Mouse (Mus musculus): Measurements from ENCODE around the gene Adgrf1.
A peak's percentile ranks its signal among the peaks of the same experiment; 100 is the strongest.
"Not testable (repeated sequence)": the region's sequence is repeated elsewhere in the genome, so short reads cannot be mapped to it uniquely, and the experiment has no call there.

The Adgrf1 gene

DNA sequence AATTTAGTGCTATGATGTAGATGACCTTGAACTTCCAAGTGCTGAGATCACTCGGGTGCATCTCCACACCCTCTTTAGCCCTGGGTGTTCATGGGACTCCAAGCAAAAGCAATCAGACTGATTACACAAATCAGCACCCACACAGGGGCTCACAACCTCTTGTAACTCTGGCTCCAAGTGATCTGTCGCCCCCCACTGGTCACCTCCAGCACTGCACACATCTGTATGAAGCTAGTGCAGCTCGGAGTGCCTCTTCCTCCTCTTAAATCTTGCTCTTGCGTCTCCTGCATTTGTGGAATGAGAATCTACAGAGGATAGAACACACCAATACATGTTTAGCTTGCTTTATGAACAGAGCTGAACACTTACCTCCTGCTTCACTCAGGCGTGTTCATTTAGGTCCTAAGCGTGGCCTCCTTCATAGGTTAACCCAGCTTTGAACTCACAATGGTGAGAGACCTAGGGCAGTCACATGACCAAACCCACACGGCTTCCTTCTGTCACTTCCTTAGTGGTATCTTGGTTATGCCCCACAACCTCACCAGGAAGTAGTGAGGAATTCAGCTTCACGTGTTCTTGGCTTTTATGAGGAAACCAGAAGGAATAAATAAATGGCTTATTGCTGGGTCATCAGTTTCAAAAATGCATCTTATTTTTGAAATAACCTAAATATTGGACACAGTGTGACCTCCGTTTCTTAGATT is 2.9 kb upstream of the Adgrf1 start:
- no peak for DNase-seq (ENCODE audit: low spot score)

DNA sequence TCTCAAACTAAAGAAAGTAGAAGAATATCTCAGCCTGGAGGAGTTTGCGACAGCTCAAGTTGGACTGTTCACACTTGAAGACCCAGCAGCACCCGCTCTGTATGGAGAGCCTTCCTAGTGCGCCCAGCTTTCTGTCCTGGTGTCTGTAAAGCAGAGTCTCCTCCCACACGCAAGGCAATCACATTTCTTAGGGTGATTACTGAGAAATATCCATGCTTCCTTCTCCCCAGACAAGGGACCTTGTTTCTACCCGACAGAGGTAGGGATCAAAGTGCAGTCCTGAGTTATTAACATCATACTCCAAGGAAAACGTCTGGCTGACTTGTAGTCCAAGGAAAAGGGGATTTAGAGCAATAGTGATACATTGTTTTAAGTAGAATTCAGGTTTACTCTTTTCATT is 6.1 kb downstream of the Adgrf1 start:
- no peak for DNase-seq (ENCODE audit: low spot score)

DNA sequence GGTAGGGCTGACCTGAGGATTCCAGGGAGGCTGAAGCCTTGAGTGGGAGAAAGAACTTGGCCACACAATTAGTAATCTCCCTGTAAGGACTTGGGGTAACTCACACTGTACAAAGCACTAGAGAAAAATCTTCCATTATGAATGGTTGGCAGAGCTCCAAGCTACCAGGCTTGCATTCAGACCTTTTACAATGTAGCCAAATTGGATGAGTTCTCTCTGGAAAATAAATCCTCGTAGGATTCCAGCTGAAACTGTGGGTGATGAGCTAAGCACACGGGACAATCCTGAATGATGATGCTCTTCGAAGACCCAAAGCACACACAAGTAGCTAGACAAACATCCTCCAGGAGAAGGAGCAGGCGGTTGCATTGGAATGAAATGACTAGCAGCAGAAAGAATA is 7.1 kb downstream of the Adgrf1 start:
- DNase-seq (ENCODE audit: low spot score), result no peak

DNA sequence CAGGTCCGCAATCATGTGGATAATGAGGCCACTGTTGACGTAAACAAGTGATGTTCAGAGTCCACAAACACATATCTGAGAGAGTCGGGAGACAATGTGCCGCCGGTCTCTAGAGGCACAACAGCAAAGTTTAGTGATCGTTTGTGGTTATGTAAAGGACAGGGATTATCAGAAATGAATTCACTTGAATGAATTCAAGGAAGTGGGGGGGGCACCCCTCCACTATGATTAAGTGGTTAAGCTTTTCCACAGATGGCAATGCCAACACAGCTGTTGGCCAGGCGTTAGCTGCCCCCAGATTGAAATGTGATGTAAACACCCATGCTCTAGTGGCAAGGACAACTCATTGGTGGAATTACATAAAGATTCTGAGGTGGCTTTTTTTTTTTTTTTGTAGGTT is 9.5 kb downstream of the Adgrf1 start:
- DNase-seq (ENCODE audit: low spot score), result no peak

DNA sequence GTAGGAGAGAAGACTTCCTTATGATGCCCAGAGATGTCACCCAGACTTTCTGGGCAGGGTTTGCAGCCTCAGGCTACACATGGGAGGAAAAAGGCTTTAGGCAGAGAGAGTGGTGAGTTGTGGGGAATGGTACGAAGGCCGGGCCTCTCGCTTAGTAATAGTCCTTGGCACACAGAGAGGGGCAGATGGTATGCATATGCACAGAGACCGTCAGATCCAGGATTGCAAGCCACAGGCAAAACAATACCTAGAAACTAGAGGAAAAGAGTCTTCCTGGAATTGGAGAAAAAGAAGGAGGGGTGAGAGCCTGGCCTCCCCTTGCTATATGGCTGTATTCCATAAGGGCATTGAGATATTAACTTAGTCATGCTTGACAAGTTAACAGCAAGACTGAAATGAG is 12.2 kb downstream of the Adgrf1 start:
- no peak for DNase-seq (ENCODE audit: low spot score)

DNA sequence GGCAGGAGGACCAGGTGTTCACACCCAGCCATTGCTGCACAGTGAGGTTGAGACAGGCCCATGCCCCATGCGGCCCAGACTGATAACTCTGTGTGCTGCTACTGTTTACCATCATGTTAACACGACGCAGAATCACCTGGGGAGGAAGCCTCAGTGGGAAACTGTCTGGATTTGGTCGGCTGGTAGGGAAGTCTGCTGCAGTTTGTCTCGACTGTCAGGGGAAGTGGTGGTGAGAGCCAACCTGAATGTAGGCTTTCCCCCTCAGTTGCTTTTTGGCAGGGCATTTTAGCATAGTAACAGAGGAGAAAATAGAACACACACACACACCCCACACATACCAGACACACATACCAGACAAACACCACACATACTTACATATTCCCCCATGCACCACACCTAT is 12.7 kb downstream of the Adgrf1 start:
- no peak for DNase-seq (ENCODE audit: low spot score)

DNA sequence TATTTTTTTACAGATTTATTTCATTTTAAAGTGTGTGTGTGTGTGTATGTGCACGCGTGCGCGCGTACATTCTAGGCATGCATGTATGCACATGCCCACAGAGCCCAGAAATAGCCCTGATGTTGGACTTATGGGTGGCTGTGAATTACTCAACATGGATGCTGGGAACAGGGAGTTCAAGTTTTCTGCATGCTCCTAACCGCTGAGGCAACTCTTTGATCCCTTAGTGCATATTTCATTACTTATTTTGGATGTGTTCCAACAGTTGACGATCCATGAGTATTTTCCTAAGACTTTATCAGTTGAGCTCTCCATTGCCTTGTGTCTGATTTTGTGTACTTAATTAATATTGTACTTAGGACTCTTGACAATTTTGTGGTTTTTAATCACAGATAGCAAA is 29.4 kb downstream of the Adgrf1 start:
- DNase-seq (ENCODE audit: low spot score), result no peak

DNA sequence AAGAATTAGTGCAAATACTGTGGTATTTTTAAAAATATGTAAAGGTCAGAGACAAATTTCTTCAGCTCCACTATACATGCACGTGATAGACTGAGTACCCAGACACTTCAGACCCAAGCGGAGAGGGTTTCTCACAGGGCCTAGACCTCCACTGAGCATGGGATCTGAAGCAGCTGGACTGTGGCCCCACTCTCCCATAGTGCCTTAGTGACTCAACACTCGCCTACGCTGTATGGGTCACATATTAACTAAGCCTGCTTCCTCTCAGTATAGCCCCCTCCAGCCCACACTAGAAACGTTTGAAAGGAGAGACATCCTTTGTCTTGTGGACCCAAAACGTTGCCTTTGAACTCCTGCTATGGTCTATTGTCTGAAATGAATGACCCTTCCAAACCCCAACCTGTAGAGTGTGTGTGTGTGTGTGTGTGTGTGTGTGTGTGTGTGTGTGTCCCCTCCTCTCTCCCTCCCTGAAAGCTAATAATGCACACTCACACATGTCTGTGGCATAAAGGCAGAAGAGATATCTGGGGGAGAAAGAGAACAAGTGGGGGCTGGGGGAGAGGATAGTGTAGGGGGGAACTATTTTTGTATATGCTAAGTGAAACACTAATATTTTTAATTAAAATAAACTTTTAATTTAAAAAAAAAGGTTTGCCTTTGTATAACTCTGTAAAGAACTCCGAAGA is 56.0 kb downstream of the Adgrf1 start:
- no peak for DNase-seq (ENCODE audit: low spot score)

DNA sequence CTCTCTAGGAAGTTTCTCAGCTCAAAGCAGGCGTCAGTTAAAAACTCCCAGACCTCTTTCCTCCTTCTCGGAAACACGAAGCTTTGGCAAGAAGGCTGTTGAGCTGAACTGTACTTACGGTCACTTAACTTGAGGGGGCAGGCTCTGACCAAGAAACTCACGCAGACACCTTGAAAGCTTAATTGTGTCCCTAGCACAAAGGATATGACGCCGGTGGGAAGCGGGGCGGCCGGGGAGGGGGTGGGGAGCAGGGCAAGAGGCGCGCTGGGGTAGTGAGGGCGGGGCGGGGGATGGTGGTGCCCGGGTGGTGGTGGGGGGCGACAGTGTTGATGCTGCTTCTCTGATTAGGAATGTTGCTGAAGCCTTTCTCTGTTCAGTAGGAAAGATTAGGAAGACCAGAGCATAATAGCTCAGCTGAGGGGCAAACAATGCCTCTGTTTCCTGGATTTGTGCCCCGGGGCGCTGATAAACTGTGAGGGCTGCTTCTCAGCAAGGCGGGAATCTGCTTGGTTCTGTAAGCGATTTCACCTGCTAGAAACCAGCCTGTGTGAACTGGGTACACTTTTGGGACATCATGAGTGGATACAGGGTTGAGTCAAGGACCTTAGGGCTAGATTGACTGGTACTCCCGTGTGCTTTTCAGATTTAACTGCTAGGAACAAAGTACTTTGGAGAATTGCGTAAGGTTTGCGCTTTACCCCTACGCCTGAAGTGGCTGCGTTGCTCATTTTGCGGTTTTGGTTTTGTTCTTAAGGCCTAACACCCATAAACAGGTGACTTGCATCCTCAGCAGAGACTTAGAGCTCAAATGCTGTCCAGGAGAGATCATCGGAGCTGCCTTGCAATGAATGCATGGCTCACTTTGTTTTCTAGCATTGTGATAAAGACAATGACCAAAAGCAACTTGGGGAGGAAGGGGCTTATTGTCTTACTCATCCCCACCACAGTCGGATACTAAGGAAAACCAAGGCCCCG is 56.9 kb downstream of the Adgrf1 start:
- DNase-seq (ENCODE audit: low spot score), result no peak

DNA sequence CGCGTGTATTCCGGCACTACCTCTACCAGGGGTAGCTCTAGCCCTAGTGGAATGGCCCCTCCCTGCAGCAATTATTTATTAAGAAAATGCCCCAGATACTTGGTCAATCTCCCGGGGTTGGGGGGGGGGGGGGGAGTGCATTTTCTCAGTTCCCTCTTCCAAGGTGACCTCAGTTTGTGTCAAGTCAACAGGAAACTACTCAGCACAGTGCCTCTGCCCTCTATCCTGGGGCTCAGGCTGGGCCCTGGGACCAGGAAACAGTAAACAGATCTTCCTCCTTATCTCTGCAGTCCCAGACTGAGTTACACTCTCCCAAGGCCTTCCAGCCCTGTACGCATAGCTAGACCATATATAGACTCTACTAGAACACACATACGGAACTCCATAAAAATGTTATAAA is 57.7 kb downstream of the Adgrf1 start:
- DNase-seq (ENCODE audit: low spot score), result peak; percentile 18

DNA sequence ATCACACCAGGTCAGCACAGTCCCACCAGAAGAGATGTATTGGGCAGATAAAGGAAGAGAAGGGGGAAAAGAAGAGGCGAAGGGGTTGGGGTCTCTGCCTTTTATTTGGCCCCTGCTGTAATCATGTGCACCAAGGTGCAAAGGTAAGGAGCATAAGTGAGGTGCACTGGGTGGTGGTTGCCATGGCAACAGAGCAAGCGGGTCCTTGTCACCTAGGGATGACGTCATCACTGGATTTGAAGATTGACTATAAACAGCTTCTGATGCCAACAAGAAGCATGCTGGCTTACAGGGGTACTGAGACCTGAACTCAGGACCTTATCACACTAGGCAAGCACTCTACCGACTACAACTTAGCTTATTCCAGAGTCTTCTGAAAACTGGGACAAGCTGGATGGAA is 59.1 kb downstream of the Adgrf1 start:
- no peak for DNase-seq (ENCODE audit: low spot score)

DNA sequence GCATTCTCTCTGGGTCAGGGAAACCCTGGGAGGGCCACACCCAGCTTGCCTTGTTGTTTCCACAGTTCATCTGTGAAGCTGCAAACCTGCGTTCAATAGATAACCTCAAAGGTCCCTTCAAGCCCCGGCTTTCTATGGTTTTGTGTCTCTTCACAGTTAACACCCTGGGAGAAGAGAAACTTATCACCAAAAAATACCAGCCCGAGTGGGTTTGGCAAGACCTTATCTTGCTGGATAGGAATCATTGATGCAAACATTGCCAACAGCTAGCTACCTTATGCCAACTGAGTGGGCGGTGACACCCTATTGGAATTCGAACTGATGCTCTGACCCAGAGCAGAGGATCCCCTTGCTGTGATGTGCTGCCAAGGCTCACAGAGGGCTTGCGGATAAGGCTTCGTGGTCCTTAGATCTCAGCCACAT is 59.6 kb downstream of the Adgrf1 start:
- peak; percentile 21 for DNase-seq (ENCODE audit: low spot score)

DNA sequence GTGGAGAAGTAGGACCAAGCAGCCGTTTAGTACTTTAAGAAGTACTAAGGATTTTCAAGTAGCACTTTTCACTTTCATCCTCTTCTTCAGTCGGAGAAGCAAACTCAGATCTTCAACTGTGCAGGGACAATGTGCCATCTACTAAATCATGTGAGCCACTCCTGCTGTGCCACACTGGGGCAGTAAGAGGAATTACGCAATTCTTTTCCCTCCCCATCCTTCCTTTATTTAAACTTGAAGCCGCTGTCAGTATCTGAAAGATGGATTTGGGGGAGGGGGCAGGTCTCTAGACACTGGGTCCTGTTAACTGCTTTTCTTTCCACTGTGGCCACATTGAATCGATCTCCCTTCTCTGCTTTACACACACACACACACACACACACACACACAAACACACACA is 62.6 kb downstream of the Adgrf1 start:
- no peak for DNase-seq (ENCODE audit: low spot score)

DNA sequence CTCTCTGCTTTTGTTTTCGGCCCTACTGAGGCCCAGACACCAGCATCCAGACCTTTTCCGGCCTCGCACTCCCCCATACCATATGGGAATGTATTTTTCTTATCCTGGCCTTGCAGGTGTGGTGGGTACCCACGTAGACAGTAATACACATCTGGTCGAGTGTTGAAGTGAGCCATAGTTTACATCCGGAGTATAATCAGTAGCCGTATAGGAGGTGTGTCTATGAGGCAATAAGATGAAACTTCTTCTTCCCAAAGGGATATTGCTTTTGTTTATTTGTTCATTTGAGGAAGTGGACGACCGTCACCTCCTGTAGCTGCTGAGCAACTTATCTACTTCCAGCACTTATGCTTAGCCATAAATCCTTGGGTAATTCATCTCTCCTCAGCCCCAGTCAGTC is 63.9 kb downstream of the Adgrf1 start:
- DNase-seq (ENCODE audit: low spot score), result no peak

DNA sequence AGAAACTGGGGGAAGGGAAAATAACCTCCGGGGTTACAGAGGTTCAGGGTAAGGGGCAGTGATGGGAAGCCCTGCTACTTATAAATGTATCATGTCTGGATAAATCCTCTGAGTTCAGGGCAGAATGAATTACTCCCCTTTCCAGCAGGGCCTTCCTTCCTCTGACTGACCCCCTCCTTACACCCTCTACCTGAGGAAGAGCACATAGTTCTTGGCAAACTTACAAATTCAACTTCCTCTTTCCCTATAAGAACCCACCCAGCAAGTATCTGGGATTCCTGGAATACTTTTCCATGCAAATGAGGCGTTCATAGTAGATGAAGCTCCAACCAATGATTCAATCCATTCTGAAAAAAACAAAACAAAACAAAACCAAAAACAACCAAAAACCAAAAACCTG is 67.5 kb downstream of the Adgrf1 start:
- DNase-seq (ENCODE audit: low spot score), result no peak

DNA sequence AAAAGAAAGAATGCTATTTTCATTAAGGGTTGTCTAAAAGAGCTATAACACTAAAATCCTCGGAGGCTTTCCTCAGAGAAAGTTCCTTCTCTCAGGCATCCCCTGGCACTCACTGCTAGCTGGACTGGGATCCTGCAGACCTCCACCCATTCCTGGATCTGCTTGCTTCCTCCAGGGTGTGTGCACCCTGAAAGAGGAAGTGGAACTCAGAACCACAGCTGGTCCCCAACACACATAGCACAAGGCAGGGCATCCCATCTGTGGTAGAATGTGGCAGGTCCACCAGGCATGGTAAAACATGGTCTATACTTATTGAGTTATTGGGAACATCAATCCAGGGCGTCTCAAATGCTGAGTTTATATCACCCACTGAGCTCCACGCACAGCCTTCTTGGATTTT is 68.2 kb downstream of the Adgrf1 start:
- DNase-seq (ENCODE audit: low spot score), result no peak

DNA sequence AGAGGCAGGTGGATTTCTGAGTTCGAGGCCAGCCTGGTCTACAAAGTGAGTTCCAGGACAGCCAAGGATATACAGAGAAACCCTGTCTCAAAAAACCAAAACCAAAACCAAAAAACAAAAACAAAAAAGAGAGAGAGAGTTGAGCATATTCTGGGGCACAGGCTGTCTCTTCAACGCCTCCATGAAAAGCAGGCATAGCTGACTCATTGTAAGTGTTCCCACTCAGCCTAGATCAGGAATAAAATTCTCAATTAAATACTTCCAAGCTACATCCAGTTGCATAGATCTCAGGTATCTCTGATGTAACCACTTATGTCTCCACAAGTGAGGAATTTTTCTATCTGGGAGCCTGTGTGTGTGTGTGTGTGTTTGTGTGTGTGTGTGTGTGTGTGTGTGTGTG is 76.4 kb downstream of the Adgrf1 start:
- not testable (repeated sequence) for DNase-seq (ENCODE audit: low spot score)

DNA sequence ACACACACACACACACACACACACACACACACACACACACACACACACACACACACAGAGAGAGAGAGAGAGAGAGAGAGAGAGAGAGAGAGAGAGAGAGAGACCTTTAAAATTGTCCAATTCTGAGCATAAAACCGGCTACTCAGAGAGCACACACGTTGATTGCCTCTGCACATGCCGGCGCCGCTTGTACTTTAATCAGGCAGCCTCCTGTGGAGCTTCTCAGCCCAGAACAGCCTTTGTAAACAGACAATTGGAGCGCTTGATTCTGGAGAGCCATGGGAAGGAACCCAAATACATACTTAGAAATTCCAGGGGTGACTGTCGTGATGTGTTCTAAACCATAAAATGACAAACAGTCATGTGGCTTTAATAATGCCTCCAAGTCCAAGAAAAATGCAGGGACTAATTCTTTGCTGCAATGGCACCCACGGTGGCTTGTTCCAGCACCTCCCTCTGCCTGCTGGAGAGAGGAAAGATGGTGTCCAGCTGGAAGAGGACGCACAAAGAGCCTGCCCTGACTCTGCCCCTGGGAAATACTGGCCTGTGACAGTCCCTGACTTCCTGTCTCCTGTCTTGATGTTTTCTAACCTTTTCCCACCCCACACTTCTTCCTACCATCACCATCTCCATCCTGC is 87.9 kb downstream of the Adgrf1 start:
- no peak for DNase-seq (ENCODE audit: low spot score)

DNA sequence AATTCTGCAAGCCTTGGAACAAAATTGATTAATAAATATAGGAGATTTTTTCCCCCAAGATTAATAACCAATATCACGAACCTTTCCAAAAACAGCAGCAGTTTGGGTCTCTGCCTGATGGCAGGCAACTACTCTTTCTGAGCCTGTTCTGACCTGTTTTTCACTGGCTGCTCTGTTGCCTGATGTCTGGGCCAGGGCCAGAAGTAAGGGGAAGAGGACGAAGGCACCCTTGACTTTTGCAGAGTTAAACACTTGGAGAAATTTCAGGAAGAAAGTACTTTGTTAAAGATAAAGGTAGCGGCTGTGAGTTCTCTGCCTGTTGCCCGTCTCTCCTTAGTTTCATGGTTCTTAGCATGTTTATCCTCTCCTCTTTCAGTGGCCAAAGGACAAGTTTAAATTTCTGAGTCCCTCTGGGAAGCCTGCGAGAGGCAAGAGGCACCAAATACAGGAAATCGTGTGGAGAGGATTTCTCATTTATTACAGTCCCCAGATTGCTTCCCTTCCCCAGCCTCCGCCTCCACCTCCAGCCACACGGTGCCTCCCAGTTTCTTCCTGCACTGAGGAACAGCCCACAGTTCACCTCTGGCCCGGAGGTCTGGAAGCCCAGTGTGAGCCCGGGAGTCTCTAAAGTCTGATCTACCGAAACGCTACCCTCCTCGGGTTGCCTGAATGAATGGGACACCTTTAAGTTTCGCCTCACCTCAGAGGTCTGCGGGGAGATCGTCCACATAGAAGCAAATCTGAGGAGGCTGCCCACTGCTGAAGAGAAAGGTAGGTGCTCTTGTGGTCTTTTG is 89.9 kb downstream of the Adgrf1 start, which contains the start of gene Adgrf5:
TSS of gene Adgrf5 (plus strand) at position 626 of the 794 bp plus-strand sequence.
- no peak for DNase-seq (ENCODE audit: low spot score)

DNA sequence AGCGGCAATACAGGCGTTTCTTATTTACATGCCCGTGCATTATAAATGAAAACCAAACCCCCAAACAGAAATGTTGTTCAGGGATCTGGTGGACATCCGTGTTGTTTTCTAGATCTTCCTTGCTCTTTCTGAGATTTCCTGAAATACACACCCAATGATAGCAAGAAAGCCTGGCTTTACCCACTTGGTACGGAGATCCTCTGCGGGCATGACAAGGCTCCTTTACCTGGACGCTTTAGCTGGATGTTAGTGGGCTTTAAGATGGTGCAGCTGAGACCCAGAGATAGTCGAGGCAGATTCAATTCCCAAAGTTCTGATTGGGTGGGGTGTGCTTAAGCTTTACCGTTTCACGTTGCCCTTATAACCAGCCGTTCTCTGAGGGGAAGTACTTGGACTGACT is 90.9 kb downstream of the Adgrf1 start:
- DNase-seq (ENCODE audit: low spot score), result no peak

DNA sequence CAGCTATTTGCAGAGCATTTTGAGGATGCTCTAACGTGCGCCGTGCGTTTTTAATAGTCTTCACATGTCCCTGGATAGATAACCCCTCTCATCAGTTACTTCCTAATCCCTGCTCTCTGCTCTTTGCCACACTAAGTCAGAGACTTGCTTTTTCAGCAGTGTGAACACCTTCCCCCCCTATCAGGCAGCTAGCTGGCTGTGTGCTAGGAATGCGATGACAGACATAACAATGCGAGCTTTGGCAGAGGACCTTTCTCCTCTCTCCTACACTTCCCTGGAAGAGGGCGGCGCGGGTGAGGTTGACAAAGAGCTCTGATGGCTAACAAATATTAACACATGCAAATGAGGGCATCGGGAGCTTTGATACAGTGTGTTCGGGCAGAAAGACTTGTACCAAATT is 92.2 kb downstream of the Adgrf1 start:
- no peak for DNase-seq (ENCODE audit: low spot score)

Measured in spleen, adult 12 weeks (tissue).